Mouse (Mus musculus) midbrain, embryonic 10.5 days (tissue): ENCODE measurements around the gene Lrp2. TPM values are rescaled to one million over a fixed set of nuclear protein-coding genes. Genes with fewer than 3 reads are reported as not detected.

ENCODE experiments used
- DNase-seq: peaks from one replicate; pipeline ENCODE4 v3.0.0-alpha.2; 2017; ENCODE audit warnings: low spot score
- H3K27ac ChIP-seq: fragments of 300-500 bp; sonication (generic); replicated peaks from 2 replicates; pipeline ENCODE4 v1.5.1; 2016; ENCODE audit warnings: mild to moderate bottlenecking
- H3K27me3 ChIP-seq: fragments of 300-500 bp; sonication (generic); 2 replicates; pipeline ENCODE4 v1.6.1; 2016; ENCODE audit warnings: low read depth, mild to moderate bottlenecking; ENCODE audit not compliant: poor library complexity, severe bottlenecking
- H3K36me3 ChIP-seq: fragments of 300-500 bp; sonication (generic); 2 replicates; pipeline ENCODE4 v1.6.1; 2016; ENCODE audit warnings: mild to moderate bottlenecking, moderate library complexity
- H3K4me1 ChIP-seq: fragments of 300-500 bp; sonication (generic); 2 replicates; pipeline ENCODE4 v1.6.1; 2016
- H3K4me3 ChIP-seq: fragments of 300-500 bp; sonication (generic); 2 replicates; pipeline ENCODE4 v1.5.1; 2016; ENCODE audit warnings: mild to moderate bottlenecking, moderate library complexity
- H3K9me3 ChIP-seq: fragments of 300-500 bp; sonication (generic); replicated peaks from 2 replicates; pipeline ENCODE4 v1.6.1; 2016; ENCODE audit warnings: mild to moderate bottlenecking
- WGBS: fragments of 180-500 bp; shearing (Covaris S2); methylation state at CpG from one replicate; pipeline ENCODE4 v1.1.7; 2016; 5-methylcytosine and 5-hydroxymethylcytosine counted together
- polyA plus RNA-seq: library from polyadenylated mRNA; unstranded; fragments of >200 nt; fragmentation: Nextera tagmentation; extraction: Ambion mirVana; gene quantifications from 2 replicates; pipeline ENCODE4 v1.2.1, GENCODE M21; 2016

Lrp2 gene
- polyA plus RNA-seq, 1 experiment from 2014 or later = 3.4 TPM

DNA sequence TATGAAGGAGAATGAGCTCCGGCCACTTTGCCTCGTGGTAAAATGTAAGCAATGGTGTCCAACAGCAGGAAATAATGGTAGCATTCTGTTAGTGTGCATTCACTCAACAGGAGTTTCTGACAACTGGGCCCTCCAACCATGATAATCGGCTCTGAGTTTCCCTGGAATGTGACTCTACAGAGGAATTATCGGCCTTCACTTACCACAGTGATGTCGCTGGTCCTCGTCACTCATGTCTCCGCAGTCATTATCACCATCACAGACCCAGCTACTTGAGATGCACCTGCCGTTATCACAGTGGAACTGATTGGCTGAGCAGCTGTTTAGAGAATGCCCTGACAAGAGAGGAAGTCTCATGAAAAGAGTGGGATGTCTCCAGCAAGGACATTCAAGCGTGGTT lies 110.7 kb downstream of the Lrp2 start:
- H3K9me3 ChIP-seq = no peaks in the 10 kb centered on the region
- H3K4me1 ChIP-seq = no peaks in the 10 kb centered on the region
- WGBS = 93% methylated on average over 9 of the region's 9 CpGs
- H3K36me3 ChIP-seq = peaks cover 68% of the 10 kb centered on the region
- no peaks in the 10 kb centered on the region for H3K27me3 ChIP-seq
- no peak overlapping the region for H3K27ac ChIP-seq
- no peak overlapping the region for H3K4me3 ChIP-seq
- DNase-seq = no peak

DNA sequence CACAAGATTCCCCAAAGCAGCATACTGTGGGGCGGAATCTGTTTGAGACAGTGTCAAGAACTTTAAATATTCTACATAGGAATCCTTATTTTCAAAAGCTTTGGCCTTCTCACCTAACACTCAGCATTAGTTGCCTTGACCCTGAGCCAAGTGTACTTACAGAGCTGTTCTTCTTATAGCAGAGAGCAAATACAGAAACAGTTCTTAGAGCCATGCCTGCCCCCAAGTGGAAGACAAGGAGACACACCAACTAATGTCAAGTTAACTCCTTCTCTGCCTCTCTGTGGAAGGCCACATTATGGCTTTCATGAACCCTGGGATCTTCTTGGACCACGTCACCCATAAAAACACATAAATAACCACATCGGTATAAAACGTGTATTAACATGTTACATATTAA lies 114.0 kb downstream of the Lrp2 start:
- no peak overlapping the region for H3K4me3 ChIP-seq
- WGBS = 93% methylated on average over 4 of the region's 4 CpGs
- no peaks in the 10 kb centered on the region for H3K9me3 ChIP-seq
- H3K4me1 ChIP-seq = no peaks in the 10 kb centered on the region
- no peaks in the 10 kb centered on the region for H3K27me3 ChIP-seq
- no peak for DNase-seq
- H3K36me3 ChIP-seq = peaks cover 62% of the 10 kb centered on the region
- H3K27ac ChIP-seq = no peak overlapping the region

DNA sequence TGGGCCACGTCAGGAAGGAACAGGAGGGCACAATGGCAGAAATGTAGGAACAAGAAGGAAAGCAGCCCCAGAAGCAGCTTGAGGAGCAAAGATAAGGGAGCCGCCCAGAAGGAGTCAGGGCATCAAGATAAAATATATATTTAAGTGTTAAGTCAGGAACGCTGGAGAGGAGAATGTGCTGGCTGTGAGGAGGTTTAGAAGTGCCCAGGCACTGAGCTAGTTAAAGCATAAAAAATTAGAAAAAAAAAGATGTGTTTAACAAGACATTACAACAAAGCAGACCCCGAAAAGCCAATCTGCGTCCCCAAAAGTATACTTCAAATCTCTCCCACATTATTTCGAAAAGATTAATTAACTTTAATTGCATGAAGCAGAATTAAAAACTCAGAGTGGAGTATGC lies 122.3 kb downstream of the Lrp2 start:
- Histone ChIP-seq H3K27me3 (no peaks in the 10 kb centered on the region), H3K36me3 (peaks cover 81% of the 10 kb centered on the region), H3K27ac (no peak overlapping the region), H3K4me1 (no peaks in the 10 kb centered on the region), H3K9me3 (no peaks in the 10 kb centered on the region), H3K4me3 (no peak overlapping the region)
- WGBS = 88% methylated on average over 6 of the region's 6 CpGs
- DNase-seq = no peak

DNA sequence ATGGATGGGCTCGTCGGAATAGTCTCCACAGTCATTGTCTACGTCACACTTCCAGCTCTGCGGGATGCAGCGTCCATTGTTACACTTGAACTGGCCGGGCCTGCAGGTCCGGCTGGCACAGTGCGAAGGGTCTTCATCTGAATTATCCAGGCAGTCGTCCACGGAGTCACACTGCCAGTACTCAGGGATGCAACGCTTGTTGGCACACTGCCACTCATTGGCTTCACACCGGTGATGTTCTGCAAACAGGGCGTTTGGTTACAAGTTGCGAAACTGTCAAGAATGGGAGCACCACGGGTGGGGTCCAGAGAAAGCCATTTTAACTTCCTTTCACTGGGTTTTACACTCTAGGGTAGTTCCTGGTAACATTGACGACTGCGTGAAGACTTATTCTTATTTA lies 126.4 kb downstream of the Lrp2 start:
- no peak for DNase-seq
- Histone ChIP-seq H3K27me3 (no peaks in the 10 kb centered on the region), H3K36me3 (peaks cover 84% of the 10 kb centered on the region)

GRCm38 (mm10) chr2:69451128-69451527 lies 134.7 kb downstream of the Lrp2 start:
- Histone ChIP-seq H3K27ac (no peak overlapping the region), H3K27me3 (no peaks in the 10 kb centered on the region), H3K4me3 (no peak overlapping the region), H3K9me3 (no peaks in the 10 kb centered on the region), H3K36me3 (peaks cover 83% of the 10 kb centered on the region), H3K4me1 (no peaks in the 10 kb centered on the region)
- WGBS = 93% methylated on average over 5 of the region's 5 CpGs
- DNase-seq = no peak

More for the DNA sequence above, 126.4 kb downstream of the Lrp2 start:
- Histone ChIP-seq H3K27ac (no peak overlapping the region), H3K4me3 (no peak overlapping the region), H3K9me3 (no peaks in the 10 kb centered on the region), H3K4me1 (no peaks in the 10 kb centered on the region)
- WGBS = 95% methylated on average over 17 of the region's 17 CpGs

GRCm38 (mm10) chr2:69448581-69448980 lies 137.3 kb downstream of the Lrp2 start:
- peaks cover 63% of the 10 kb centered on the region for H3K36me3 ChIP-seq
- H3K4me1 ChIP-seq = no peaks in the 10 kb centered on the region
- 90% methylated on average over 4 of the region's 4 CpGs for WGBS
- no peaks in the 10 kb centered on the region for H3K27me3 ChIP-seq
- no peaks in the 10 kb centered on the region for H3K9me3 ChIP-seq
- no peak overlapping the region for H3K27ac ChIP-seq
- no peak for DNase-seq
- no peak overlapping the region for H3K4me3 ChIP-seq

GRCm38 (mm10) chr2:69445896-69446472 lies 139.9 kb downstream of the Lrp2 start:
- Histone ChIP-seq H3K9me3 (no peaks in the 10 kb centered on the region), H3K4me3 (no peak overlapping the region), H3K4me1 (no peaks in the 10 kb centered on the region), H3K27ac (no peak overlapping the region), H3K27me3 (no peaks in the 10 kb centered on the region), H3K36me3 (peaks cover 54% of the 10 kb centered on the region)
- 77% methylated on average over 4 of the region's 4 CpGs for WGBS
- DNase-seq = no peak

DNA sequence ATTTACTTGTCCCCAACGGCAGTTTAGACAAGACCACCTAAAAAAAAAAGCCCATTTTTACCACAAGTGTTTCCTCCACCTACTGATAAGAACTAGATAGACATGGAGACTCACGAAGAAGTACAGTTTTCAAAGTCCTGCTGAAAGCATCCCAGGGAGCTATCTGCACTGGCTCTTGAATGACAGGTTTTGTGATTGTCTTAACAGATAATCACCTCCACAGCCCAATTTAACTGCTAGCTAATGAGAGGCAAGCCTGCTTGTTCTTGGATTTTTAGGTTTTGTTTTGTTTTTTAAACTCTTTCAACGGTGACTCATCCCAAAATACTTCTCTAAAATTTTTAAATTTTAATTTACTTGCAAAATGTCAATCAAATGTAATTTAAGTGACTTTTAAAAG lies 144.2 kb downstream of the Lrp2 start:
- Histone ChIP-seq H3K4me3 (no peak overlapping the region), H3K4me1 (no peaks in the 10 kb centered on the region), H3K9me3 (no peaks in the 10 kb centered on the region), H3K27me3 (no peaks in the 10 kb centered on the region), H3K36me3 (peaks cover 61% of the 10 kb centered on the region), H3K27ac (no peak overlapping the region)
- DNase-seq = no peak
- WGBS = 83% methylated on average over 3 of the region's 3 CpGs

DNA sequence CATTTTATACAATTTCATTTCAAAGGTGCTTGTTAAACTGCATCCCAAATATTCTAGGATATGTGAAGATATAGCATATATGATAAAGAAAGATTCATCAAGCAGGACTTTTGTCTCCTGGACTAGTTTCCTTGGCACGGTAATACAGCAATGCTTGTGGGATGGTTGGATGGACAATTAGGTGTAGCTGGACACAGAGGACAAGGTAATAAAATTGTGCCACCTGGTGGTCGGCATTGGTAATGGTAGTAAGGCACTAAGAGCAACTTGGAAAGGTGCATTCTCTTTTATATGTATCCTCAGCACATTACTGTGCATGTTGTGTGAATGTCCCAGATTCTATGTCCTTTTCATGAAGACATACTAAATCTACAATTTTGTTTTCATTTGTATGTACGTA lies 157.7 kb downstream of the Lrp2 start:
- WGBS = 43% methylated on average over 3 of the region's 3 CpGs
- no peak overlapping the region for H3K4me3 ChIP-seq
- no peaks in the 10 kb centered on the region for H3K9me3 ChIP-seq
- H3K4me1 ChIP-seq = no peaks in the 10 kb centered on the region
- H3K36me3 ChIP-seq = peaks cover 62% of the 10 kb centered on the region
- peaks cover 3% of the 10 kb centered on the region; the same call in 1 of the 2 replicates for H3K27me3 ChIP-seq
- DNase-seq = peak; percentile 64
- no peak overlapping the region for H3K27ac ChIP-seq

GRCm38 (mm10) chr2:69427141-69427540 lies 158.7 kb downstream of the Lrp2 start:
- WGBS = 91% methylated on average over 10 of the region's 10 CpGs
- H3K27me3 ChIP-seq = peaks cover 12% of the 10 kb centered on the region; the same call in 1 of the 2 replicates
- H3K4me1 ChIP-seq = no peaks in the 10 kb centered on the region
- peaks cover 52% of the 10 kb centered on the region for H3K36me3 ChIP-seq
- DNase-seq = no peak
- H3K9me3 ChIP-seq = no peaks in the 10 kb centered on the region
- H3K27ac ChIP-seq = no peak overlapping the region
- H3K4me3 ChIP-seq = no peak overlapping the region

DNA sequence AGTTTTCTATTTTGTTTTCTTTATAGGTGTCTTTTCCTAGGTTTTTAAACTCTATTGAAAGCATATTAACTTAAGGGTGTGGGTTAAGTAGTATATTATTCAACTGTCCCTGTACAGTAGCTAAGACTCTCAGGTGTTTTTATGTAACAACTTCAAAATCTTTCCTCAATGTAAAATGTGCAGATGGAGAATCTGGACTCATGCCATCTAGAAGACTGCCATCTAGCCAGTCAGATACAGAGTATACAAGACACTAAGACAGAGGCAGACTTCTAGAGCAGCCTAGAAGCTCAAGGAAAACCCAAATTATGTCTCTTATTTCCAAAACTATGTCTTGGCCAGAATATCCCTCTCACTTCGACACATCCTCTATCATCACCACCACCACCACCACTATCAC lies 159.8 kb downstream of the Lrp2 start:
- Histone ChIP-seq H3K4me3 (no peak overlapping the region), H3K27me3 (peaks cover 23% of the 10 kb centered on the region), H3K27ac (no peak overlapping the region), H3K4me1 (no peaks in the 10 kb centered on the region), H3K36me3 (peaks cover 41% of the 10 kb centered on the region), H3K9me3 (no peaks in the 10 kb centered on the region)
- no peak for DNase-seq
- WGBS = 88% methylated on average over 1 of the region's 1 CpGs

DNA sequence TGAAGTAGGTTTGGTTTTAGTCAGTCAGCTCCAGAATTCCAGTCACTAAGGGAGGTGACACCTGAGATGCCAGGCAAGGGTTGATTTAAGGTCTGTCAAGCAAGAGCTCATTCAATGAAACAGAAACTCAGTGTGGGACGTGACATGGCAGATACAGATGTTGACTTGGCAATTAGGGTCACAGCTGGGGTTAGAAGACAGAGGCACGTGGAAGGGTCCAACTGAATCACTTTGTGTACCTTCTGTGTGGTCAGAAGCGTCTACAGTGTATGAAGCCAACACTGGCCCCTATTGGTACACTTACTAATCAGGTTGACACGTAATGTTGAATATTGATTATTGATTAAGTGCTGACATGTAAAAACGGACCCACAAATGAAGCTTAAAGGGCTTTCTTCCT lies 161.0 kb downstream of the Lrp2 start:
- Histone ChIP-seq H3K27me3 (peaks cover 36% of the 10 kb centered on the region), H3K9me3 (no peaks in the 10 kb centered on the region), H3K27ac (no peak overlapping the region), H3K4me3 (no peak overlapping the region), H3K36me3 (peaks cover 29% of the 10 kb centered on the region), H3K4me1 (0 out of 2 replicates have a peak, but pooled peaks cover 2% of the 10 kb centered on the region)
- 73% methylated on average over 5 of the region's 5 CpGs for WGBS
- DNase-seq = no peak

DNA sequence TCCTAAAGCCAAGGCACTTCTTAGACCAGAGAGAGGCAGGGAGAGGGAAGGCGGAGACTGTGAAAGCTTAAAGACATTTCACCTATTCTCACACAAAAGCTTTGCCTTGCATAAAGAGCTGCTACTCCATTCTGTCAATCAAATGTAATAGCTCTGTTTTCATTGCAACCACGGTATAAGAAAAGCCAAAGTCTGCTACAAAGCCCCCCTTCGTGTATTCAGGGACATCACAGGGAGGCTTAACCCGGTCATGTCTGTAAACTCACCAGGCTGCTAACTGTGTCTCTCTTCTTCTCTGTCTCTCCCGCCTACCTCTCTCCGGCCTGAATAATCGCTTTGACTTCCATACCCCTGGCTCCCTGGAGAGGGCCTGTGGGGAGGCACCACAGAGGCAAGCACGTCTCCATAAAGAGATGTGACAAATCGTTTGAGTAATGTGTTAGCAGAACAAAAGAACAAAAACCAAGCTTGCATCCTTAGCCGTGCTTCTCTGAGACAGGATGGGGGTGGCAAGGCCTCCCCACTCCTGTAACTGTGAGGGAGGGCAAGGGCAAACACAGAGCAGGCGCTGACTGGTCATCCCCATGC lies 167.5 kb downstream of the Lrp2 start:
- Histone ChIP-seq H3K27ac (peak overlapping the region; percentile 72), H3K27me3 (peaks cover 88% of the 10 kb centered on the region), H3K9me3 (no peaks in the 10 kb centered on the region), H3K36me3 (no peaks in the 10 kb centered on the region), H3K4me1 (peaks cover 32% of the 10 kb centered on the region), H3K4me3 (peak overlapping the region; percentile 32)
- DNase-seq = peak; percentile 80
- whole genome bisulfite sequencing = 2% methylated on average over 11 of the region's 11 CpGs
